Mouse (Mus musculus) 3T3-L1 (cell line): ENCODE measurements at regions not wholly inside any gene's neighbourhood (a gene's known extent, or its start where the extent isn't known, plus 50 kb on each side); places are given as distances from the start of the nearest gene placed in this dataset.

Experiments
- DNase-seq: peaks from one replicate; pipeline ENCODE4 v3.0.0-alpha.2; 2015; ENCODE audit warnings: low read depth, low spot score

DNA sequence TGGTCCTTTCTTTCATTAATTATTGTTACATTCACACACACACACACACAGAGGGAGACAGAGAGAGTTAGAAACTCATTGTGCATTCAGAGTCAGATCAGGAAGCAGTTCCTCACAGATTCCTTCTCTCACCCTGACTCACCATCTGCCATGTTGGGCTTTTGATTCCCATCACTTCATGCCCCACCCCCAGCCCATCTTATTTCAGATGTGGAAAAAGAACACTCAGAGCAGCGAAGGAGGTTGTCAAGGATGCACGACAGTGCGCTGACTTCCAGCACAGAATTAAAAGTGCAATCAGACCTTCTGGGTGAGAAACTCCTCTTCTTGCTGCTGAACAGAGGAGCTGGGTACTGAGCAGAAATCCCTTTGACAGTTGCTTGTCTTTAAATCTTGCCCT lies 438.8 kb upstream of the Kdm8 start:
- no peak for DNase-seq

DNA sequence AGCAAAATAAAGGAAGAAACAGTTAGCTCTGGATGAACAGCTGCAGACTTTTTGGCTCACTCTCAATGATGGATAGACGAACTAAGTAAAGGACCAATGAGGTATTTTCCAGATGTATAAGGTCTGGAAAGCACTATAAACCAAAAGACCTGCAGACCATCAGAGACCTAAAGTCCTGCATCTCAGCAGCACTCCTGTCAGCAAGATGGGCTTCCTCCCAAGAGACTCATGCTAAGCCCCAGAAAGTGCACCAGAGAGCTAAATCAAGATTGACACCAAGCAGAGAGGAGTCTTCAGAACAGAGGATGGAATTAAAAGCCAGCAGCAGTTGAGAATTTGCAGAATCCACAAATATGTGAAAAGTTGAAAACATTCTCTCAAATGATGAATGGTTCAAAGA lies 425.2 kb upstream of the Kdm8 start:
- DNase-seq = no peak

GRCm38 (mm10) chr7:125024944-125025343 lies 419.5 kb upstream of the Kdm8 start:
- DNase-seq = no peak

DNA sequence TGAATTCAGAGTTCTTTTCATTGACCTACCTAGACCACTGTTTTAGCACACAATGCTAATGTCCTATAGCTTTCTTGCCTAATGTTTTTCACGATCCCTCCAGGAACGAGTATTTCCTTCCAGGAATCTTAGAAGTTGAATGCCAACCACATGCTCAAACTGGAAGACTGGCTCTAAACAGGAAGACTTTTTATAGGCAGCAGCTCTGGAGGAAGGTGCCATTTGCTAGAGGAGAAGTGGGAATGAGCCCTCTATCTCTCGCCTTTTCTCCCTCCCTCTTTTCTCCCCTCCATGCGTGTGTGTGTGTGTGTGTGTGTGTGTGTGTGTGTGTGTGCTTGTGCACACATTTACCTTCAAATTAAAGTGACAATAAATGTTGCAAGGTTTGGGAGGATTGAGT lies 410.7 kb upstream of the Kdm8 start:
- no peak for DNase-seq

- no peak for DNase-seq
These were observed 410.3 kb upstream of the Kdm8 start for GRCm38 (mm10) chr7:125034196-125034595.

- no peak for DNase-seq
These were observed 408.1 kb upstream of the Kdm8 start for GRCm38 (mm10) chr7:125036098-125036991.

- DNase-seq = no peak
These were observed 405.6 kb upstream of the Kdm8 start for GRCm38 (mm10) chr7:125038840-125039239.

DNA sequence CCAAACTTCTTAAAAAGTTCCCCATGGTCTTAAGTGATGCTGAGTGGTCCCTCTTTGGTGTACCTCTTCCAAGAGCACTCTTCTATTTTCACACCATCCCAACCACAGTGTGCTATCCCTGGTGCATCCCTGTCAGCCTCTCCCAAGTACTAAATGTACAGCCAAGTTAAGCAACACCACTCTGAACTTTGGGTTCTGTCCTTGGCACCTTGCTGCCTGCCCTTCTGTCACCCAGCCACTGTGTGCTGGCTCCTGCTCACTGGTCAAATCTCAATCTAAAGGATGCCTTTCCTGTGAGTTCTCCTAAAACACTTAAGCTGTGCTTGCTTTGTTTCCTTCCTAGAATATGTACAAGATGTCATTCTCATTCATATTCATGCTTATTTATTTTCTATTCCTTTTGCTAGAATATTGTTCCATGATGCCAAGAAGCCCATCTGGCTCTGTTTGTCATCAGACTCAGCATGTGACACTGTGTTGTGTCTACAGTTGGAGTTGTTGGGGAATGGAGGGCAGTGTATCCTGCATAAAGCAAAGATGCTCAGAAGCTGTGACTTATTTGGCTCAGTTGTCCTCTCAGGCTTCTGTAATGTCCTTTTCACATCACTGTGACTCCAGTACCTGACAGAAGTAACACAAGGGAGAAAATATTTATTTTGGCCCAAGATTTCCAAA lies 388.4 kb upstream of the Kdm8 start:
- no peak for DNase-seq

DNA sequence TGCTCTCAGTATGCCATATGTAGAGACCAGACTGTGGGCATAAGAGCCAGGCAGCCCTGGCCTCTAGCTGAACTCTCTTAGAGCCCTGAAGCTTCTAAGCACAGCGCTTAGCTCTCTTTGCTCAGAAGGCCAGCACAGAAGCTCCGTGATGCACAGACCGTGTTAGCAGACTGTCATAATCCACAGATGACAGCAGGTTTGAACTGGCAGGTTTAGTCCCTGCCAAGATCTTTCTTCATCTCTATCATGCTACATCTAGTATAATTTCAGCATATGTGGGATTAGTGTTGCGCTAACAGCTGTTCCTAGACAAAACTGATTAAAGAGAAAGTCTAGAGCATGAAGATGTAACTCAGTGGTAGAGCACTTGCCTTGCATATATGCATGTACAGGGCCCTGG lies 342.0 kb upstream of the Kdm8 start:
- DNase-seq = no peak

GRCm38 (mm10) chr7:125104011-125104410 lies 340.5 kb upstream of the Kdm8 start:
- no peak for DNase-seq

DNA sequence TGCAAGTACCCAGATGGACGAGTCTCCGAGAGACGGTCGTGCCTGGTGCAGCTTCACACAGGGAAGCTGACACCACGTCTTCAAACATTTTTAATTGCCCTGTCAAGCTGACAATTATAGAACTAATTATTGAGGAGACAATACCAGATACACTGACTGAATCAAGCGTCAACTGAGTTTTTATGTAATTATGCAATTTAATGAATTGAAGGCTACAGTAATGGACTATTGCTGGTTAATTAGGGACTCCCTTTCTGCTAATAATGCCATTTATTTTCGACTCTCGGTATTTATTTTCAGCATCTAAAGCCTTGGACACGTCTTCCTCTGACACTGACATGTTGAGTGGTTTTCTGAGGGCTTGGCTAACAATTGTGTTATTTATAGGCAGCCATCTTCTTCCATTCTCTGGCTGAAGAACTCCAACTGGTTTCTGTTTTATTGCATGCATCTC lies 331.6 kb upstream of the Kdm8 start:
- no peak for DNase-seq

GRCm38 (mm10) chr7:125115322-125115996 lies 329.0 kb upstream of the Kdm8 start:
- no peak for DNase-seq

GRCm38 (mm10) chr7:125117173-125117572 lies 327.3 kb upstream of the Kdm8 start:
- no peak for DNase-seq

GRCm38 (mm10) chr7:125129187-125129586 lies 315.3 kb upstream of the Kdm8 start:
- no peak for DNase-seq

DNA sequence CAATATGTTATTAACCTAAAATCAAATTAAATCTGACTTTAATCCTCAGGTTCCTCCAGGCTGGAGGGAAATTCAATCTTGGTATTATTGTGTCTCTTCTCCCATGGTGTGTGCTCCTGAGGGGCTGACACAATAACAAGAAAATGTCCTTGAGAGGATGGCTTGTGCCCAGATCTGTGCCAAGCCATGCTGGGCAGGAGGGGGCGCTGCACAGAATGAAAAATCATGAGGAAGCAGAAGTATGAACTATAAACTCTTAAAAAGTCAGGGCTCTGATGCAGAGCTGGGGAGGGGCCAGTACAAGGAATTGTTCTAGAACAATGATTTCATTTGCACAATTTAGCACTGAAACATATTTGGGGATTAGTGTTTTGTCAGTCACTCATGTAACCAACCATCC lies 312.5 kb upstream of the Kdm8 start:
- no peak for DNase-seq

DNA sequence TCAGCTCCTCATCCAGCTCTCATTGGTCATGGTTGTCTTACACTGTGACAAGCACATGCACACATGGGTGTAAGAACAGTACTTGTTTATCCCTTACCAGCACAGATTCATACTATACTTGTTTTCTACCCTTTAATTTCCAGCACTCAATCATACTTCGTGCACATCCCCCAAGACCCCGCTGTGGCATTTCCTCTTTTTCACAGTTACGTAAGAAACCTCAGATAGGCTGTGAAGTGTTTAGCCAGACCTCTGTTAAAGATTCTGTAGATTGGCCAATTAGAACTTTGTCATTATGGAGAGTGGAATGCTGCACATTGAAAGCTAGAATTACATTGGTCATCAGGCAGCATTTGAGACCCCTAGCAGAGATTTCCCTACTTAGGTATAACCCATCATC lies 305.9 kb upstream of the Kdm8 start:
- no peak for DNase-seq

GRCm38 (mm10) chr7:125139196-125139595 lies 305.3 kb upstream of the Kdm8 start:
- no peak for DNase-seq

- no peak for DNase-seq
These were observed 303.6 kb upstream of the Kdm8 start for GRCm38 (mm10) chr7:125140854-125141253.

- DNase-seq = no peak
These were observed 302.6 kb upstream of the Kdm8 start for GRCm38 (mm10) chr7:125141864-125142263.

- no peak for DNase-seq
These were observed 298.5 kb upstream of the Kdm8 start for GRCm38 (mm10) chr7:125146025-125146424.

- no peak for DNase-seq
These were observed 295.3 kb upstream of the Kdm8 start for GRCm38 (mm10) chr7:125149151-125149550.

DNA sequence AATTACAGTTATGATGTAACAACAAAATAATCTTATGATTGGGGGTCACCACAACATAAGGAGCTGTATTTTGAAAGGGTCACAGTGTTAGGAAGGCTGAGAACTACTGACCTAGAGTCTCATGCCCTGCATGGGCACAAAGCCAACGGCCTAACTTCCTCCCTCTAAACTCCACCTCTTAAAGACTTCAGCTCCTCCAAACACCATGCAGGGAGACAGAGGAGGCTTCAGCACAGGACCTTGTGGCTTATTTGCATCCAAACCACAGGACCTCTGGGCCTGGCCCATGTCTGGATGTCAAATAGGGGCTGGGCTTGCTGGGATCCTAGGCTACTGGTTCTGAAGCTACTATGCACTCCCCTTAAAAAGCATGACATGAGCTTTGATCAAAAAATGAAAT lies 294.7 kb upstream of the Kdm8 start:
- DNase-seq = no peak
